Comparison of ENCODE assay signal across 9 mouse cellular contexts in the genomic region with DNA sequence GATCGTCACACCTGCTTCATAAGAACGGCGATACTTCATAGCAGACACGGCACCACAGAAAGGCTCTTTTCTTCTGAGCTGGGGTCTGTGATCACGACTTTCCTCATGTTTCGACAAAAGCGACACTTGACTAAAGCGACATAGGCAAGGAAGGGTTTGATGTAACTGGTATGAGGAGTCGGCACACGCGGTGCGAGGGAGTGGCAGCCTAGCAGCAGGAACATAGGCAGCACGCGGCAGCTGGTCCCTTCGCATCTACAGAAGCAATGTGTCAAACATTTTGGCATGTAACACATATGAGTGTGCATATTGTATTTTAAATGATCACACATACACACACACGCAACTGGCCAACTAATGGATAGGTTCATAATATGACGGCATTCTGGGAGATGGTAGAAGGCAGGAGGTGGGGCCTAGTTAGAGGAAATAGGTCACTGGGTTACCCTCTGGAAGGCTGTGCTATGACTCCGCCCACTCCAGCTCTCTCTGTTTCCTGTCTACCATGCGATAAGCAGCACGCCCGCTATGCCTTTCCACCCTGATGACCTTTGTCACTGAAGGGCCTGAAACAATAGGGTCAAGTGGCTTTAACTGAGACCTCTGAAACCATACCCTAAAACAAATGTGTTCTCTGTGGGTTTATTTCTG.
A peak's percentile ranks its signal among the peaks of the same experiment; 100 is the strongest.
DNase-seq lines count a peak whose midpoint lies in the region; ATAC-seq and TF ChIP-seq lines count a peak whose summit lies in the region.
"Had no signal": no experiment of that assay in that cellular context is flagged by ENCODE, and none has a peak within 500 bp of the region (broad histone marks: within the 10 kb centered on the region; RNA-seq: fewer than 3 reads in every experiment).

No protein-coding gene starts in this region.

- peak overlapping the region; percentile 16; the same call in 1 of the 2 replicates for H3K4me2 ChIP-seq in heart, embryonic 12.5 days
- H3K4me2 ChIP-seq: neural tube, embryonic 13.5 days had no signal

- WGBS in heart, embryonic 12.5 days, result 79% methylated on average over 21 of the region's 21 CpGs

- H3K9ac ChIP-seq in heart, embryonic 12.5 days, result no peak overlapping the region
- H3K9ac ChIP-seq: neural tube, embryonic 13.5 days had no signal

- no peaks in the 10 kb centered on the region for H3K9me3 ChIP-seq in heart, embryonic 12.5 days (replicated peaks)
- H3K9me3 ChIP-seq in E14TG2a.4 (ENCODE audit: low read length), result no peaks in the 10 kb centered on the region
- H3K9me3 ChIP-seq: neural tube, embryonic 13.5 days had no signal

- H3K4me3 ChIP-seq in heart, embryonic 12.5 days, result no peak overlapping the region
- H3K4me3 ChIP-seq in E14TG2a.4 (replicated peaks; ENCODE audit: low read length), result peak overlapping the region; percentile 57
- H3K4me3 ChIP-seq: neural tube, embryonic 13.5 days had no signal

- TF ChIP-seq CTCF in E14TG2a.4 (conservative IDR thresholded peaks at IDR 0.05; ENCODE audit: low read length), result no peak

- 0 out of 2 replicates have a peak, but pooled peaks cover 3% of the 10 kb centered on the region for H3K4me1 ChIP-seq in heart, embryonic 12.5 days (replicated peaks)
- H3K4me1 ChIP-seq in E14TG2a.4 (replicated peaks; ENCODE audit: low read depth, low read length), result peaks cover 14% of the 10 kb centered on the region

- H3K36me3 ChIP-seq in heart, embryonic 12.5 days, result no peaks in the 10 kb centered on the region
- no peaks in the 10 kb centered on the region for H3K36me3 ChIP-seq in E14TG2a.4 (ENCODE audit: insufficient read depth, low read length)
- H3K36me3 ChIP-seq: neural tube, embryonic 13.5 days had no signal

- DNase-seq in heart, postnatal 36 days, result no peak
- DNase-seq in retina, postnatal 1 day, result peak; percentile 46
- no peak for DNase-seq in right cerebral cortex, adult 2 months (ENCODE audit: low spot score in 2 of 2)
- DNase-seq in cerebellum, postnatal 10 days, result no peak
- no peak for DNase-seq in layer of hippocampus, postnatal 25 days (ENCODE audit: extremely low spot score in 1 of 2, low spot score in 1 of 2)

- intact Hi-C loops in heart, postnatal 36 days (cut with DNase I), result no loop called here

- H3K27ac ChIP-seq in heart, embryonic 12.5 days (ENCODE audit: poor library complexity, severe bottlenecking), result no peak overlapping the region
- H3K27ac ChIP-seq: neural tube, embryonic 13.5 days had no signal

- ATAC-seq in heart, embryonic 12.5 days (ENCODE audit: insufficient number of reproducible peaks, low FRiP score), result no peak; the same call in 1 of the 2 replicates
- ATAC-seq in erythroid progenitor cell, adult 5-6 weeks (replicated peaks; ENCODE audit: low FRiP score, poor library complexity, severe bottlenecking), result peak; percentile 91

- no peaks in the 10 kb centered on the region for H3K27me3 ChIP-seq in heart, embryonic 12.5 days (replicated peaks)
- H3K27me3 ChIP-seq in E14TG2a.4 (ENCODE audit: insufficient read depth, low read length), result peaks cover 16% of the 10 kb centered on the region
- H3K27me3 ChIP-seq: neural tube, embryonic 13.5 days had no signal
